ENCODE assay signal across 8 mouse cellular contexts in the genomic region with DNA sequence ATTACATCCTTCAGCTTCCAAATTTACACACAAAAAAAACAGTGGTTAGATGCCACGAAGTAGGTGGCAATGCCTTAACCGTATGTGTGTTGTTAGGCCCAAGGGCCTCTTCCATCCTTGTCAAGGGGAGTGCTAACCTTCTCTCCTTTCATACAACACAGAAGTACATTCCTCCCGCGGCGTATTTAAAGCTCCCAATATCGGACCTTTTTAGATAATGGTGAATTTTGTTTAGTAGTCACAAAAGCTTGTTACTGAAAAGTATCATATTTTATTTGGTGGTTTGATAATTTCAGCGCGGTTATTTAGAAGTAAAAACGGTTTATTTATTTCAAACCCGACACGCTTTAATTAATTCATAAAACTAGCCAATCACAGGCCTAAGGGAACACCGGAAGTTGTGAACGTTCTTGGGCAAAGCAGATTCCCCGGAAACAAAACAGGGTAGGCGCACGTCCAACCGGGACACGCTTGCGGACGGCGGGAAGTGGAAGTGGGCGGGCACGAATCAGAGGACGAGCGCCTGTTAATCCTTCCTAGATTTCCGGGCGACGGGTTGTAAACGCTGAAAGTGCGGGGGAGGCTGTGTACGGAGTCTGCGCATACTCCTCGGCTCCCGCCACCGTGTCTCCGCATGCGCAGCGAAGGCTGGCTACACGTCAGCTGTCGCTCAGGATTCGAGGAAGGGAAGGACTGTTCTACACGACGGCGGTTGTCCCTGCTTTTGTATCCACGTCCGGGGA. TPM values are rescaled to one million over a fixed set of nuclear protein-coding genes. Genes with fewer than 3 reads are reported as not detected.
DNase-seq lines count a peak whose midpoint lies in the region; ATAC-seq and TF ChIP-seq lines count a peak whose summit lies in the region.

No protein-coding gene starts in this region.

- under 1% methylated on average over 46 of the region's 46 CpGs for WGBS in bone marrow, adult 2 months
- WGBS in embryonic facial prominence, embryonic 15.5 days = under 1% methylated on average over 46 of the region's 46 CpGs
- under 1% methylated on average over 46 of the region's 46 CpGs for WGBS in limb, embryonic 14.5 days
- under 1% methylated on average over 46 of the region's 46 CpGs for WGBS in midbrain, postnatal 0 days

- H3K4me2 ChIP-seq in embryonic facial prominence, embryonic 15.5 days (replicated peaks) = peak overlapping the region; percentile 69
- H3K4me2 ChIP-seq in limb, embryonic 14.5 days (replicated peaks; ENCODE audit: low read depth, low read length, severe bottlenecking) = peak overlapping the region; percentile 63
- H3K4me2 ChIP-seq in midbrain, postnatal 0 days (ENCODE audit: low read depth, low read length, poor library complexity, severe bottlenecking) = peak overlapping the region; percentile 64

- no peaks in the 10 kb centered on the region for H3K27me3 ChIP-seq in embryonic facial prominence, embryonic 15.5 days
- no peaks in the 10 kb centered on the region for H3K27me3 ChIP-seq in limb, embryonic 14.5 days (ENCODE audit: control insufficient read depth, insufficient read depth, low read length)
- no peaks in the 10 kb centered on the region for H3K27me3 ChIP-seq in midbrain, postnatal 0 days (ENCODE audit: insufficient read depth, low read length)

- peak; percentile 100 for DNase-seq in 416B (ENCODE audit: low read depth)
- DNase-seq in heart, adult 8-10 months (ENCODE audit: low spot score) = peak; percentile 99
- peak; percentile 99 for DNase-seq in kidney, adult 9 months
- DNase-seq in limb, embryonic 14.5 days (ENCODE audit: low spot score) = peak; percentile 98
- DNase-seq in midbrain, postnatal 0 days (ENCODE audit: low spot score) = peak; percentile 99
- peak; percentile 73 to 83 for DNase-seq in spleen, postnatal 14 days (ENCODE audit: low spot score in 2 of 2)

- peak overlapping the region; percentile 90 for H3K4me3 ChIP-seq in bone marrow, adult 2 months (replicated peaks; ENCODE audit: control insufficient read depth, low read depth, low read length)
- H3K4me3 ChIP-seq in embryonic facial prominence, embryonic 15.5 days (replicated peaks) = peak overlapping the region; percentile 45
- peak overlapping the region; percentile 47 for H3K4me3 ChIP-seq in limb, embryonic 14.5 days (replicated peaks; ENCODE audit: low read length)
- H3K4me3 ChIP-seq in midbrain, postnatal 0 days (ENCODE audit: low read depth, low read length) = peak overlapping the region; percentile 42

- no peaks in the 10 kb centered on the region for H3K9me3 ChIP-seq in embryonic facial prominence, embryonic 15.5 days (replicated peaks)
- no peaks in the 10 kb centered on the region for H3K9me3 ChIP-seq in limb, embryonic 14.5 days (ENCODE audit: control insufficient read depth, low read length)
- H3K9me3 ChIP-seq in midbrain, postnatal 0 days (ENCODE audit: low read length) = no peaks in the 10 kb centered on the region

- H3K4me1 ChIP-seq in bone marrow, adult 2 months (ENCODE audit: control insufficient read depth, insufficient read depth, low read length) = no peaks in the 10 kb centered on the region; the same call in none of the 2 replicates
- H3K4me1 ChIP-seq in embryonic facial prominence, embryonic 15.5 days = peaks cover 19% of the 10 kb centered on the region
- H3K4me1 ChIP-seq in limb, embryonic 14.5 days (ENCODE audit: control insufficient read depth, insufficient read depth, low read length) = peaks cover 9% of the 10 kb centered on the region
- H3K4me1 ChIP-seq in midbrain, postnatal 0 days (ENCODE audit: insufficient read depth, low read length) = peaks cover 6% of the 10 kb centered on the region; the same call in 1 of the 2 replicates

- TF ChIP-seq CTCF in bone marrow, adult 2 months (IDR thresholded peaks at IDR 0.05; ENCODE audit: control insufficient read depth, insufficient read depth, low read length) = no peak
- no peak for TF ChIP-seq CTCF in midbrain, postnatal 0 days (IDR thresholded peaks at IDR 0.05)

- H3K36me3 ChIP-seq in embryonic facial prominence, embryonic 15.5 days = peaks cover 17% of the 10 kb centered on the region
- H3K36me3 ChIP-seq in limb, embryonic 14.5 days (ENCODE audit: control insufficient read depth, insufficient read depth, low read length) = peaks cover 16% of the 10 kb centered on the region
- peaks cover 9% of the 10 kb centered on the region for H3K36me3 ChIP-seq in midbrain, postnatal 0 days (ENCODE audit: insufficient read depth, low read length)

- TF ChIP-seq POLR2A in bone marrow, adult 2 months (IDR thresholded peaks at IDR 0.05; ENCODE audit: borderline replicate concordance, control insufficient read depth, low read depth, low read length) = peak; percentile 86
- peak; percentile 36; the same call in 1 of the 2 replicates for TF ChIP-seq POLR2A in limb, embryonic 14.5 days (IDR thresholded peaks at IDR 0.05; ENCODE audit: borderline replicate concordance, extremely low read depth, insufficient read depth, insufficient read length)

- peak; percentile 99 for ATAC-seq in embryonic facial prominence, embryonic 15.5 days (ENCODE audit: insufficient number of reproducible peaks, low FRiP score, low TSS enrichment, low read depth)
- ATAC-seq in limb, embryonic 14.5 days (ENCODE audit: low FRiP score, low read depth) = peak; percentile 97
- ATAC-seq in midbrain, postnatal 0 days (ENCODE audit: low FRiP score) = peak; percentile 95

- peak overlapping the region; percentile 48 for H3K9ac ChIP-seq in embryonic facial prominence, embryonic 15.5 days
- H3K9ac ChIP-seq in limb, embryonic 14.5 days (ENCODE audit: low read depth, low read length, severe bottlenecking) = peak overlapping the region; percentile 64
- H3K9ac ChIP-seq in midbrain, postnatal 0 days (replicated peaks; ENCODE audit: low read length, poor library complexity, severe bottlenecking) = peak overlapping the region; percentile 61

- peak overlapping the region; percentile 98 for H3K27ac ChIP-seq in bone marrow, adult 2 months (ENCODE audit: control insufficient read depth, insufficient read depth, low read depth, low read length, poor library complexity)
- H3K27ac ChIP-seq in embryonic facial prominence, embryonic 15.5 days (replicated peaks) = peak overlapping the region; percentile 93
- H3K27ac ChIP-seq in limb, embryonic 14.5 days (replicated peaks; ENCODE audit: low read depth, low read length) = peak overlapping the region; percentile 87
- H3K27ac ChIP-seq in midbrain, postnatal 0 days (ENCODE audit: low read depth, low read length) = peak overlapping the region; percentile 87

RNA-seq across cellular contexts. Expression of a gene that starts 25.0 kb away (rescaled TPM):
- polyA plus RNA-seq in bone marrow, adult 2 months (2011; ENCODE audit: insufficient read depth, insufficient read length, low replicate concordance, missing spikeins) = 30.2 and 41.6 TPM in 2 replicates
- polyA plus RNA-seq in embryonic facial prominence, embryonic 15.5 days (2015; fragmentation: Nextera tagmentation; extraction: Ambion mirVana) = 51.8 and 52.1 TPM in 2 replicates
- 10 to 100 TPM; 22.0 to 25.5 (median 23.5) TPM for total RNA-seq in heart, adult 8-10 months (2022)
- polyA plus RNA-seq in limb, embryonic 14.5 days (2012; rRNA removed) = 64.2 and 66.0 TPM in 2 replicates
- polyA plus RNA-seq in limb, embryonic 14.5 days (2014; fragmentation: Nextera tagmentation; extraction: Ambion mirVana) = 51.6 and 56.9 TPM in 2 replicates
- total RNA-seq in midbrain, postnatal 0 days (2014; rRNA removed) = 48.9 and 50.1 TPM in 2 replicates
- polyA plus RNA-seq in midbrain, postnatal 0 days (2015; fragmentation: Nextera tagmentation; extraction: Ambion mirVana) = 34.5 and 35.4 TPM in 2 replicates

RNA-seq across cellular contexts. Expression of a gene that starts 32.5 kb away (rescaled TPM):
- polyA plus RNA-seq in bone marrow, adult 2 months (2011; ENCODE audit: insufficient read depth, insufficient read length, low replicate concordance, missing spikeins) = 19.3 and 33.0 TPM in 2 replicates
- 106 and 121 TPM in 2 replicates for polyA plus RNA-seq in embryonic facial prominence, embryonic 15.5 days (2015; fragmentation: Nextera tagmentation; extraction: Ambion mirVana)
- total RNA-seq in heart, adult 8-10 months (2022) = 10 to 100 TPM; 27.4 to 28.6 (median 28.3) TPM
- polyA plus RNA-seq in limb, embryonic 14.5 days (2012; rRNA removed) = 75.5 and 78.1 TPM in 2 replicates
- polyA plus RNA-seq in limb, embryonic 14.5 days (2014; fragmentation: Nextera tagmentation; extraction: Ambion mirVana) = 155 and 177 TPM in 2 replicates
- total RNA-seq in midbrain, postnatal 0 days (2014; rRNA removed) = 43.8 and 54.7 TPM in 2 replicates
- polyA plus RNA-seq in midbrain, postnatal 0 days (2015; fragmentation: Nextera tagmentation; extraction: Ambion mirVana) = 124 TPM in 2 replicates

Comparison
In these comparisons a context has a peak if more than half of its experiments do, and no peak if none do; other contexts are left out.
1. Peak in every context shown above with its lines: DNase-seq, ATAC-seq, H3K4me3 ChIP-seq and H3K27ac ChIP-seq.